Mouse (Mus musculus) intestine, embryonic 15.5 days (tissue): ENCODE measurements around the gene Ppan. TPM values are rescaled to one million over a fixed set of nuclear protein-coding genes. Genes with fewer than 3 reads are reported as not detected.

Experiments
- ATAC-seq: fragments of 200-750 bp; cut with Nextera tagmentation; 2 replicates; pipeline ENCODE4 v1.8.0; 2017; ENCODE audit warnings: moderate TSS enrichment, moderate library complexity
- H3K27ac ChIP-seq: fragments of 300-500 bp; sonication (generic); 2 replicates; pipeline ENCODE4 v1.5.1; 2015; ENCODE audit warnings: mild to moderate bottlenecking, inconsistent platforms
- H3K27me3 ChIP-seq: fragments of 300-500 bp; sonication (generic); replicated peaks from 2 replicates; pipeline ENCODE4 v1.6.1; 2015; ENCODE audit warnings: inconsistent platforms
- H3K36me3 ChIP-seq: fragments of 300-500 bp; sonication (generic); 2 replicates; pipeline ENCODE4 v1.6.1; 2015; ENCODE audit warnings: inconsistent platforms
- H3K4me1 ChIP-seq: fragments of 300-500 bp; sonication (generic); replicated peaks from 2 replicates; pipeline ENCODE4 v1.6.1; 2015; ENCODE audit warnings: inconsistent platforms
- H3K4me2 ChIP-seq: fragments of 300-500 bp; sonication (generic); replicated peaks from 2 replicates; pipeline ENCODE4 v1.6.1; 2015; ENCODE audit warnings: mild to moderate bottlenecking, inconsistent platforms
- H3K4me3 ChIP-seq: fragments of 300-500 bp; sonication (generic); replicated peaks from 2 replicates; pipeline ENCODE4 v1.5.1; 2015; ENCODE audit warnings: inconsistent platforms
- H3K9ac ChIP-seq: fragments of 300-500 bp; sonication (generic); 2 replicates; pipeline ENCODE4 v1.6.1; 2015; ENCODE audit warnings: inconsistent platforms
- H3K9me3 ChIP-seq: fragments of 300-500 bp; sonication (generic); 2 replicates; pipeline ENCODE4 v1.6.1; 2016; ENCODE audit warnings: inconsistent platforms
- WGBS: fragments of 180-500 bp; shearing (Covaris S2); methylation state at CpG from one replicate; pipeline ENCODE4 v1.1.7; 2015; 5-methylcytosine and 5-hydroxymethylcytosine counted together
- polyA plus RNA-seq: library from polyadenylated mRNA; unstranded; fragments of >200 nt; fragmentation: Nextera tagmentation; extraction: Ambion mirVana; gene quantifications from 2 replicates; pipeline ENCODE4 v1.2.1, GENCODE M21; 2015

Ppan gene
- polyA plus RNA-seq, 1 experiment from 2014 or later, result 91.6 TPM

GRCm38 (mm10) chr9:20898511-20899073 is 10.6 kb downstream of the Ppan start, which contains the start of gene Eif3g:
Gene Eif3g (minus strand): TSS chr9:20898623.
- Histone ChIP-seq H3K4me1 (peaks cover 14% of the 10 kb centered on the region), H3K4me2 (peak within 1 kb of the TSS; percentile 88), H3K27me3 (no peaks in the 10 kb centered on the region), H3K9ac (peak within 1 kb of the TSS; percentile 99), H3K27ac (peak within 1 kb of the TSS; percentile 44; the same call in 1 of the 2 replicates), H3K36me3 (peaks cover 28% of the 10 kb centered on the region), H3K4me3 (peak within 1 kb of the TSS; percentile 97), H3K9me3 (no peaks in the 10 kb centered on the region)
- ATAC-seq, result peak; percentile 89
- WGBS, result 3% methylated on average over 34 of the region's 34 CpGs

GRCm38 (mm10) chr9:20901466-20902173 is 13.6 kb downstream of the Ppan start:
- Histone ChIP-seq H3K4me1 (peaks cover 14% of the 10 kb centered on the region), H3K9ac (no peak overlapping the region), H3K36me3 (peaks cover 16% of the 10 kb centered on the region), H3K27ac (no peak overlapping the region), H3K27me3 (no peaks in the 10 kb centered on the region), H3K4me3 (no peak overlapping the region), H3K4me2 (no peak overlapping the region), H3K9me3 (no peaks in the 10 kb centered on the region)
- ATAC-seq, result 0 out of 2 replicates have a peak, but pooled peaks have one; percentile 26
- 13% methylated on average over 13 of the region's 13 CpGs for WGBS

- no peaks in the 10 kb centered on the region for H3K9me3 ChIP-seq
- no peak overlapping the region for H3K4me3 ChIP-seq
- H3K9ac ChIP-seq, result no peak overlapping the region
- H3K4me1 ChIP-seq, result peaks cover 9% of the 10 kb centered on the region
- no peak for ATAC-seq
- H3K36me3 ChIP-seq, result peaks cover 20% of the 10 kb centered on the region
- H3K27ac ChIP-seq, result no peak overlapping the region
- 18% methylated on average over 6 of the region's 6 CpGs for WGBS
- H3K4me2 ChIP-seq, result no peak overlapping the region
- no peaks in the 10 kb centered on the region for H3K27me3 ChIP-seq
These were observed 14.2 kb downstream of the Ppan start for GRCm38 (mm10) chr9:20902174-20902491.

- WGBS, result 92% methylated on average over 9 of the region's 9 CpGs
- Histone ChIP-seq H3K4me1 (no peaks in the 10 kb centered on the region), H3K4me3 (no peak overlapping the region), H3K27ac (no peak overlapping the region), H3K4me2 (no peak overlapping the region), H3K9ac (no peak overlapping the region), H3K27me3 (no peaks in the 10 kb centered on the region), H3K36me3 (peaks cover 84% of the 10 kb centered on the region), H3K9me3 (no peaks in the 10 kb centered on the region)
- ATAC-seq, result no peak
These were observed 22.0 kb downstream of the Ppan start for GRCm38 (mm10) chr9:20909948-20910347.

- peaks cover 94% of the 10 kb centered on the region for H3K36me3 ChIP-seq
- H3K27me3 ChIP-seq, result no peaks in the 10 kb centered on the region
- ATAC-seq, result no peak
- H3K27ac ChIP-seq, result no peak overlapping the region
- H3K9me3 ChIP-seq, result no peaks in the 10 kb centered on the region
- no peak overlapping the region for H3K4me3 ChIP-seq
- no peak overlapping the region for H3K4me2 ChIP-seq
- H3K4me1 ChIP-seq, result no peaks in the 10 kb centered on the region
- no peak overlapping the region for H3K9ac ChIP-seq
- 87% methylated on average over 4 of the region's 4 CpGs for WGBS
These were observed 28.2 kb downstream of the Ppan start for GRCm38 (mm10) chr9:20916160-20916559.

GRCm38 (mm10) chr9:20923258-20923657 is 35.3 kb downstream of the Ppan start:
- no peak overlapping the region for H3K27ac ChIP-seq
- no peak for ATAC-seq

More at GRCm38 (mm10) chr9:20923258-20923657, 35.3 kb downstream of the Ppan start:
- no peaks in the 10 kb centered on the region for H3K27me3 ChIP-seq
- no peak overlapping the region for H3K4me3 ChIP-seq
- WGBS, result 96% methylated on average over 3 of the region's 3 CpGs
- peaks cover 83% of the 10 kb centered on the region for H3K36me3 ChIP-seq
- no peak overlapping the region for H3K4me2 ChIP-seq
- H3K9me3 ChIP-seq, result no peaks in the 10 kb centered on the region
- H3K9ac ChIP-seq, result no peak overlapping the region
- H3K4me1 ChIP-seq, result no peaks in the 10 kb centered on the region

Other genes with a start within 250 kb of the Ppan start
- 356 and 399 TPM in 2 replicates for gene Ubl5, start 245.3 kb upstream of the Ppan start, polyA plus RNA-seq
- gene Fbxl12, start 243.4 kb upstream of the Ppan start, polyA plus RNA-seq, result 14.7 and 16.4 TPM in 2 replicates
- 44.1 and 46.8 TPM in 2 replicates for gene Pin1, start 236.1 kb upstream of the Ppan start, polyA plus RNA-seq
- 8.1 and 8.8 TPM in 2 replicates for gene Olfm2, start 141.8 kb upstream of the Ppan start, polyA plus RNA-seq
- 2.7 and 2.8 TPM in 2 replicates for gene Col5a3, start 73.1 kb upstream of the Ppan start, polyA plus RNA-seq
- not detected in 2 replicates for gene Rdh8, start 69.7 kb upstream of the Ppan start, polyA plus RNA-seq
- gene A230050P20Rik, start 19.5 kb upstream of the Ppan start, polyA plus RNA-seq, result 15.0 and 19.8 TPM in 2 replicates
- 8.3 and 10.7 TPM in 2 replicates for gene Angptl6, start 8.4 kb upstream of the Ppan start, polyA plus RNA-seq
- 292 and 319 TPM in 2 replicates for gene Eif3g, start 10.4 kb downstream of the Ppan start, polyA plus RNA-seq
- 72.5 and 73.4 TPM in 2 replicates for gene Dnmt1, start 71.7 kb downstream of the Ppan start, polyA plus RNA-seq
- gene S1pr2, start 88.6 kb downstream of the Ppan start, polyA plus RNA-seq, result 29.2 and 30.4 TPM in 2 replicates
- 145 and 159 TPM in 2 replicates for gene Mrpl4, start 114.6 kb downstream of the Ppan start, polyA plus RNA-seq
- gene Icam1, start 127.8 kb downstream of the Ppan start, polyA plus RNA-seq, result 12.6 and 12.8 TPM in 2 replicates
- gene Icam4, start 141.2 kb downstream of the Ppan start, polyA plus RNA-seq, result 2.9 and 3.0 TPM in 2 replicates
- gene Icam5, start 143.9 kb downstream of the Ppan start, polyA plus RNA-seq, result 0.06 and 0.16 TPM in 2 replicates
- gene Zglp1, start 178.9 kb downstream of the Ppan start, polyA plus RNA-seq, result 1.0 and 1.1 TPM in 2 replicates
- 0.40 and 0.59 TPM in 2 replicates for gene Gm49373, start 184.9 kb downstream of the Ppan start, polyA plus RNA-seq
- 57.3 and 68.2 TPM in 2 replicates for gene Fdx1l, start 185.4 kb downstream of the Ppan start, polyA plus RNA-seq
- gene Gm38431, start 203.8 kb downstream of the Ppan start, polyA plus RNA-seq, result 1.0 and 2.4 TPM in 2 replicates
- 64.5 and 66.5 TPM in 2 replicates for gene Raver1, start 203.8 kb downstream of the Ppan start, polyA plus RNA-seq
- gene Tyk2, start 243.1 kb downstream of the Ppan start, polyA plus RNA-seq, result 13.6 and 15.7 TPM in 2 replicates